Mouse (Mus musculus) stomach, embryonic 15.5 days (tissue): ENCODE data around the gene Atp5d. TPM values are rescaled to one million over a fixed set of nuclear protein-coding genes. Genes with fewer than 3 reads are reported as not detected.
"Not testable (repeated sequence)": the region's sequence is repeated elsewhere in the genome, so short reads cannot be mapped to it uniquely, and the experiment has no call there.

Experiments used
- ATAC-seq: fragments of 200-750 bp; cut with Nextera tagmentation; 2 replicates; pipeline ENCODE4 v1.8.0; 2017; ENCODE audit warnings: low read depth, moderate number of reproducible peaks, moderate TSS enrichment; ENCODE audit not compliant: insufficient read depth, low FRiP score
- H3K27ac ChIP-seq: fragments of 300-500 bp; sonication (generic); 2 replicates; pipeline ENCODE4 v1.5.1; 2015; ENCODE audit warnings: mild to moderate bottlenecking, inconsistent platforms
- H3K27me3 ChIP-seq: fragments of 300-500 bp; sonication (generic); replicated peaks from 2 replicates; pipeline ENCODE4 v1.6.1; 2015; ENCODE audit warnings: inconsistent platforms
- H3K36me3 ChIP-seq: fragments of 300-500 bp; sonication (generic); 2 replicates; pipeline ENCODE4 v1.6.1; 2015; ENCODE audit warnings: inconsistent platforms
- H3K4me1 ChIP-seq: fragments of 300-500 bp; sonication (generic); 2 replicates; pipeline ENCODE4 v1.6.1; 2015; ENCODE audit warnings: inconsistent platforms
- H3K4me2 ChIP-seq: fragments of 300-500 bp; sonication (generic); 2 replicates; pipeline ENCODE4 v1.6.1; 2015; ENCODE audit warnings: mild to moderate bottlenecking, inconsistent platforms
- H3K4me3 ChIP-seq: fragments of 300-500 bp; sonication (generic); replicated peaks from 2 replicates; pipeline ENCODE4 v1.5.1; 2015; ENCODE audit warnings: inconsistent platforms
- H3K9ac ChIP-seq: fragments of 300-500 bp; sonication (generic); 2 replicates; pipeline ENCODE4 v1.6.1; 2015; ENCODE audit warnings: inconsistent platforms
- H3K9me3 ChIP-seq: fragments of 300-500 bp; sonication (generic); 2 replicates; pipeline ENCODE4 v1.6.1; 2016; ENCODE audit warnings: inconsistent platforms
- WGBS: fragments of 180-500 bp; shearing (Covaris S2); methylation state at CpG from one replicate; pipeline ENCODE4 v1.1.7; 2015; 5-methylcytosine and 5-hydroxymethylcytosine counted together
- polyA plus RNA-seq: library from polyadenylated mRNA; unstranded; fragments of >200 nt; fragmentation: Nextera tagmentation; extraction: Ambion mirVana; gene quantifications from 2 replicates; pipeline ENCODE4 v1.2.1, GENCODE M21; 2015

Atp5d gene
- polyA plus RNA-seq, 1 experiment from 2014 or later: 602 TPM

DNA sequence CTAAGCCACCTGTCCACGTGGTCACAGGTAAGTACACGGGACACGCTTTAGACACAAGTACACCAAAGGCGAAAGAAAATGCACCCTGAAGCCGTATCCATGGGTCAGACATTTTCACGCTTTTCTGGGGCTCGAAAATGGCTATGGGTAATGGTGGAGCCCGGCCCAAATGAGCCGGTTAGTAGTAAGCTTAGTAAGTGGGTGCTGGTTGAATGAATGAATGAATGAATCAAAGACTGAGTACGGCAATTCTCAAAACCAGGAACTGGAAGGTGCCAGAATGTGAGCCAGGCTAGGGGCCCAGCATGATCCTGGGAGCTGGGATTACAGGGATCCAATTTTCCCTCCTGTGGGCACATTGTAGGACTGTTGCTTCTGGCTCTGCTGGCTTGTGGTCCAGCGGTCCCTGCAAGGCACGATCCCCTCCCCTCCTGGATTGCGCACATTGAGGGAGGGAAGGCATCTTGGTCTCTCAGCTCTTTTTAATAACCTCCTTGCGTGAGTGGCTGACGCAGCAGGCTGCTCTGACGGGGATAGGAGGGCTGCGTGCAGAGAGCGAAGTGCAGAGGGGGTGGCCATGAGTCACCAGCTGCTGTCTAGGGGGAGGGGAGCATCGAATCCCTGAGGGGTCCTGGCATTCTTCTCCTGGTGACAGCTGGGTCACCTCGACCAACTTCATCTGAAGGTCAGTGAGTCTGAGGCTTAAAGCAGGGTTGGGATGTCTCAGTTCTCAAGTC is 27.1 kb downstream of the Atp5d start, which contains the start of gene Cirbp:
Gene Cirbp (plus strand): TSS at position 594 of the 737 bp plus-strand sequence.
- peak within 1 kb of the TSS; percentile 70 for H3K4me2 ChIP-seq
- peaks cover 9% of the 10 kb centered on the region for H3K36me3 ChIP-seq
- no peaks in the 10 kb centered on the region for H3K27me3 ChIP-seq
- no peak for ATAC-seq
- peaks cover 76% of the 10 kb centered on the region for H3K4me1 ChIP-seq
- H3K27ac ChIP-seq: peak within 1 kb of the TSS; percentile 92
- H3K4me3 ChIP-seq: peak within 1 kb of the TSS; percentile 37
- H3K9me3 ChIP-seq: no peaks in the 10 kb centered on the region
- 15% methylated on average over 20 of the region's 20 CpGs for WGBS
- peak within 1 kb of the TSS; percentile 16; the same call in 1 of the 2 replicates for H3K9ac ChIP-seq

- Histone ChIP-seq H3K4me1 (peaks cover 75% of the 10 kb centered on the region), H3K4me2 (0 out of 2 replicates have a peak overlapping the region, but pooled peaks have one; percentile 70), H3K36me3 (peaks cover 14% of the 10 kb centered on the region), H3K27ac (peak overlapping the region; percentile 92; the same call in 1 of the 2 replicates), H3K4me3 (peak overlapping the region; percentile 37; the same call in 1 of the 2 replicates)
- 83% methylated on average over 4 of the region's 4 CpGs for WGBS
- not testable (repeated sequence) for H3K27me3 ChIP-seq, H3K9ac ChIP-seq, ATAC-seq, H3K9me3 ChIP-seq
Measured at GRCm38 (mm10) chr10:80166136-80166535, 27.7 kb downstream of the Atp5d start.

GRCm38 (mm10) chr10:80167460-80168037 is 29.1 kb downstream of the Atp5d start:
- Histone ChIP-seq H3K9ac (peak overlapping the region; percentile 97), H3K36me3 (peaks cover 27% of the 10 kb centered on the region), H3K27me3 (no peaks in the 10 kb centered on the region), H3K4me3 (peak overlapping the region; percentile 86), H3K4me1 (peaks cover 72% of the 10 kb centered on the region), H3K4me2 (peak overlapping the region; percentile 66), H3K9me3 (no peaks in the 10 kb centered on the region), H3K27ac (peak overlapping the region; percentile 100)
- ATAC-seq: peak; percentile 88
- under 1% methylated on average over 51 of the region's 55 CpGs for WGBS

- WGBS: under 1% methylated on average over 46 of the region's 48 CpGs
- H3K4me1 ChIP-seq: peaks cover 68% of the 10 kb centered on the region
- peak overlapping the region; percentile 86 for H3K4me3 ChIP-seq
- H3K36me3 ChIP-seq: peaks cover 27% of the 10 kb centered on the region
- peak overlapping the region; percentile 100 for H3K27ac ChIP-seq
- H3K9ac ChIP-seq: peak overlapping the region; percentile 97
- peak overlapping the region; percentile 66 for H3K4me2 ChIP-seq
- no peaks in the 10 kb centered on the region for H3K9me3 ChIP-seq
- ATAC-seq: peak; percentile 28; the same call in 1 of the 2 replicates
- H3K27me3 ChIP-seq: no peaks in the 10 kb centered on the region
Measured at GRCm38 (mm10) chr10:80168038-80168661, 29.7 kb downstream of the Atp5d start.

DNA sequence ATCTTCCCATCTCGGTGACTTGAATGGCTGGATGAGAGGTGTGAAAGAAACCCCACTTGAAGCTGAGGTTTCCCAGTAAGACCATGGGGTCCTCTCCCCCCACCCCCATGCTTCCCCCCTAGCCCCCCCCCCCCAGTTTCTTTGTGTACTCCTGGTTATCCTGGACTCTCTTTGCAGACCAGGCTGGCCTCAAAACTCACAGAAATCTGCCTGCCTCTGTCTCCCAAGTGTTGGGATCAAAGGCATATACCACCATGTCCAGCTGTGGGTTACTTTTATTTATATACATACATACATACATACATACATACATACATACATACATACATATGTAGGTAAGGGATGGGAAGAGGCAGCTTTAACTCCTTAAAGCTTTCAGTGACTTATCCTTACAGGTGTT is 30.6 kb downstream of the Atp5d start:
- no peak for ATAC-seq
- peaks cover 63% of the 10 kb centered on the region for H3K4me1 ChIP-seq
- H3K27ac ChIP-seq: no peak overlapping the region
- H3K27me3 ChIP-seq: no peaks in the 10 kb centered on the region
- H3K36me3 ChIP-seq: peaks cover 27% of the 10 kb centered on the region
- peak overlapping the region; percentile 86 for H3K4me3 ChIP-seq
- 41% methylated on average over 1 of the region's 1 CpGs for WGBS
- H3K4me2 ChIP-seq: peak overlapping the region; percentile 66
- 0 out of 2 replicates have a peak overlapping the region, but pooled peaks have one; percentile 97 for H3K9ac ChIP-seq
- H3K9me3 ChIP-seq: no peaks in the 10 kb centered on the region

GRCm38 (mm10) chr10:80169651-80170050 is 31.2 kb downstream of the Atp5d start:
- no peak overlapping the region; the same call in 1 of the 2 replicates for H3K9ac ChIP-seq
- H3K4me2 ChIP-seq: no peak overlapping the region
- no peak for ATAC-seq
- 92% methylated on average over 7 of the region's 7 CpGs for WGBS
- H3K27me3 ChIP-seq: no peaks in the 10 kb centered on the region
- peaks cover 57% of the 10 kb centered on the region for H3K4me1 ChIP-seq
- H3K36me3 ChIP-seq: peaks cover 27% of the 10 kb centered on the region
- H3K27ac ChIP-seq: no peak overlapping the region
- H3K9me3 ChIP-seq: no peaks in the 10 kb centered on the region
- H3K4me3 ChIP-seq: no peak overlapping the region

GRCm38 (mm10) chr10:80170052-80170451 is 31.6 kb downstream of the Atp5d start:
- H3K9me3 ChIP-seq: no peaks in the 10 kb centered on the region
- H3K4me3 ChIP-seq: no peak overlapping the region
- H3K27me3 ChIP-seq: no peaks in the 10 kb centered on the region
- ATAC-seq: no peak
- no peak overlapping the region for H3K27ac ChIP-seq
- 94% methylated on average over 16 of the region's 16 CpGs for WGBS
- H3K4me2 ChIP-seq: peak overlapping the region; percentile 10; the same call in 1 of the 2 replicates
- peaks cover 55% of the 10 kb centered on the region for H3K4me1 ChIP-seq
- H3K36me3 ChIP-seq: peaks cover 27% of the 10 kb centered on the region
- H3K9ac ChIP-seq: peak overlapping the region; percentile 16; the same call in 1 of the 2 replicates

GRCm38 (mm10) chr10:80170601-80171021 is 32.2 kb downstream of the Atp5d start:
- Histone ChIP-seq H3K9me3 (no peaks in the 10 kb centered on the region), H3K27me3 (no peaks in the 10 kb centered on the region), H3K4me1 (peaks cover 50% of the 10 kb centered on the region), H3K27ac (no peak overlapping the region), H3K36me3 (peaks cover 27% of the 10 kb centered on the region), H3K9ac (no peak overlapping the region), H3K4me3 (no peak overlapping the region), H3K4me2 (peak overlapping the region; percentile 10; the same call in 1 of the 2 replicates)
- ATAC-seq: no peak
- WGBS: 93% methylated on average over 19 of the region's 19 CpGs

GRCm38 (mm10) chr10:80171252-80171651 is 32.8 kb downstream of the Atp5d start:
- Histone ChIP-seq H3K4me2 (no peak overlapping the region), H3K36me3 (peaks cover 27% of the 10 kb centered on the region), H3K9ac (no peak overlapping the region), H3K4me3 (no peak overlapping the region; the same call in 1 of the 2 replicates), H3K27ac (peak overlapping the region; percentile 40), H3K4me1 (peaks cover 45% of the 10 kb centered on the region), H3K27me3 (no peaks in the 10 kb centered on the region), H3K9me3 (no peaks in the 10 kb centered on the region)
- no peak for ATAC-seq
- 84% methylated on average over 15 of the region's 15 CpGs for WGBS

- peaks cover 27% of the 10 kb centered on the region for H3K36me3 ChIP-seq
- H3K9ac ChIP-seq: no peak overlapping the region
- no peaks in the 10 kb centered on the region for H3K27me3 ChIP-seq
- peaks cover 40% of the 10 kb centered on the region for H3K4me1 ChIP-seq
- peak overlapping the region; percentile 70 for H3K4me2 ChIP-seq
- ATAC-seq: no peak
- WGBS: 81% methylated on average over 45 of the region's 45 CpGs
- peak overlapping the region; percentile 93 for H3K27ac ChIP-seq
- H3K9me3 ChIP-seq: no peaks in the 10 kb centered on the region
- H3K4me3 ChIP-seq: peak overlapping the region; percentile 60; the same call in 1 of the 2 replicates
Measured at GRCm38 (mm10) chr10:80171760-80172526, 33.5 kb downstream of the Atp5d start.
